ENCODE assay signal across 10 mouse cellular contexts in the genomic region with DNA sequence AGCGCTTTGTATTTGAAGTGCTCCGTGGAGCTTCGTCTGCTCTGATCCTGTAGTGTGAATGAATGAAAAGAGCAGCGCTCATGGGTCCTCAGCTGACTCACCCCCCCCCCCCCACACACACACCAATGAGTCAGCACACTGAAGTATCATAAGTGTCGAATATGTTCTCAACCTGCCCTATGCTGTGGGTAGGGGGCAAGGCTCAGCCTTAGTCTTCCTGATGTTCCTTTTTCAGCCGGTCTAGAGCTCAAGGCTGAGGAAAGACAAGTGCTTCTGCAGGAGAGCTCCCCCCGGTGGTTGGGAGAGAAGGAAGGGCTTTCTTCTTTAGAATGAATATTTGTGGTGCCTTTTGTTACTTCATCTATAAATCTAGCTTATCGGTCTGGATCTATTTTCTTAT. TPM values are rescaled to one million over a fixed set of nuclear protein-coding genes. Genes with fewer than 3 reads are reported as not detected.
DNase-seq lines count a peak whose midpoint lies in the region; ATAC-seq and TF ChIP-seq lines count a peak whose summit lies in the region.
"Had no signal": no experiment of that assay in that cellular context is flagged by ENCODE, and none has a peak within 500 bp of the region (broad histone marks: within the 10 kb centered on the region; RNA-seq: fewer than 3 reads in every experiment).

No protein-coding gene starts in this region.

- no peak for TF ChIP-seq POLR2A in heart, adult 2 months (IDR thresholded peaks at IDR 0.05; ENCODE audit: insufficient read depth, low read depth, low read length)
- TF ChIP-seq POLR2A in kidney, adult 2 months (IDR thresholded peaks at IDR 0.05; ENCODE audit: low read depth, low read length) = no peak

- H3K9me3 ChIP-seq in heart, embryonic 12.5 days (replicated peaks) = no peaks in the 10 kb centered on the region
- H3K9me3 ChIP-seq: heart, embryonic 15.5 days had no signal

- ATAC-seq in heart, embryonic 12.5 days (ENCODE audit: insufficient number of reproducible peaks, low FRiP score) = no peak

- H3K4me1 ChIP-seq in heart, adult 2 months (ENCODE audit: control insufficient read depth, insufficient read depth, low read length) = no peaks in the 10 kb centered on the region
- H3K4me1 ChIP-seq in heart, embryonic 12.5 days (replicated peaks) = no peaks in the 10 kb centered on the region
- H3K4me1 ChIP-seq in kidney, adult 2 months (ENCODE audit: control insufficient read depth, insufficient read depth, low read length) = no peaks in the 10 kb centered on the region
- H3K4me1 ChIP-seq: heart, embryonic 15.5 days had no signal

- H3K27ac ChIP-seq in heart, adult 2 months = no peak overlapping the region
- H3K27ac ChIP-seq in heart, embryonic 12.5 days (ENCODE audit: poor library complexity, severe bottlenecking) = no peak overlapping the region
- no peak overlapping the region for H3K27ac ChIP-seq in kidney, adult 2 months (ENCODE audit: insufficient read depth, low read depth, low read length)
- H3K27ac ChIP-seq: heart, embryonic 15.5 days had no signal

- H3K36me3 ChIP-seq in heart, adult 2 months (ENCODE audit: control insufficient read depth, insufficient read depth, low read length) = no peaks in the 10 kb centered on the region
- no peaks in the 10 kb centered on the region for H3K36me3 ChIP-seq in heart, embryonic 12.5 days
- no peaks in the 10 kb centered on the region for H3K36me3 ChIP-seq in kidney, adult 2 months (ENCODE audit: control insufficient read depth, insufficient read depth, low read length)
- H3K36me3 ChIP-seq: heart, embryonic 15.5 days had no signal

- H3K4me2 ChIP-seq in heart, embryonic 12.5 days = no peak overlapping the region

- WGBS in heart, adult 2 months = 57% methylated on average over 8 of the region's 8 CpGs
- 57% methylated on average over 8 of the region's 8 CpGs for WGBS in heart, embryonic 12.5 days
- 42% methylated on average over 8 of the region's 8 CpGs for WGBS in kidney, adult 2 months

- H3K79me2 ChIP-seq in heart, adult 2 months (replicated peaks; ENCODE audit: control insufficient read depth, insufficient read depth, low read length) = no peaks in the 10 kb centered on the region

- H3K9ac ChIP-seq in heart, adult 2 months (ENCODE audit: low read depth, low read length) = no peak overlapping the region
- no peak overlapping the region for H3K9ac ChIP-seq in heart, embryonic 12.5 days
- H3K9ac ChIP-seq: heart, embryonic 15.5 days had no signal

- TF ChIP-seq EP300 in heart, adult 2 months (IDR thresholded peaks at IDR 0.05; ENCODE audit: insufficient read depth, low read depth, low read length) = no peak

- no peaks in the 10 kb centered on the region for H3K27me3 ChIP-seq in heart, adult 2 months (ENCODE audit: control insufficient read depth, insufficient read depth, low read length)
- H3K27me3 ChIP-seq in heart, embryonic 12.5 days (replicated peaks) = peaks cover 6% of the 10 kb centered on the region; the same call in 1 of the 2 replicates
- H3K27me3 ChIP-seq in kidney, adult 2 months (replicated peaks; ENCODE audit: control insufficient read depth, insufficient read depth, low read length) = no peaks in the 10 kb centered on the region
- H3K27me3 ChIP-seq: heart, embryonic 15.5 days had no signal

- intact Hi-C loops in heart, adult 2 months (cut with DNase I) = loop anchor here (5.0 kb wide), 1 partner anchor 84 kb away; no protein-coding TSS in a partner anchor
- intact Hi-C loops in gastrocnemius, postnatal 14 days (cut with DNase I; ENCODE audit: low total_unique reads) = no loop called here

- DNase-seq in heart, adult 2 months = no peak
- peak; percentile 42 for DNase-seq in 3T3-L1 (ENCODE audit: low read depth, low spot score)
- DNase-seq in adrenal gland, postnatal 36 days = peak; percentile 13 to 49
- peak; percentile 61 for DNase-seq in kidney, adult 2 months
- peak; percentile 38 for DNase-seq in lung, postnatal 14 days
- DNase-seq in gastrocnemius, postnatal 14 days = no peak
- no peak for DNase-seq in ovary, postnatal 14 days (ENCODE audit: low spot score)

- peak; percentile 54 for TF ChIP-seq CTCF in heart, adult 2 months (IDR thresholded peaks at IDR 0.05)
- TF ChIP-seq CTCF in kidney, adult 2 months (conservative IDR thresholded peaks at IDR 0.05; ENCODE audit: insufficient read depth, insufficient read length, low read depth, low read length) = peak; percentile 46; the same call in 1 of the 2 replicates

- no peak overlapping the region for H3K4me3 ChIP-seq in heart, adult 2 months
- no peak overlapping the region for H3K4me3 ChIP-seq in heart, embryonic 12.5 days
- H3K4me3 ChIP-seq in kidney, adult 2 months (ENCODE audit: insufficient read depth, low read depth, low read length) = peak overlapping the region; percentile 28; the same call in 1 of the 2 replicates
- H3K4me3 ChIP-seq: heart, embryonic 15.5 days; myocyte had no signal

RNA-seq across cellular contexts. Expression of a gene that starts 1.1 kb away (rescaled TPM):
- under 1 TPM; 0.27 to 0.37 TPM for total RNA-seq in heart, adult 2 months (2021)
- 0.04 and 0.09 TPM in 2 replicates for polyA plus RNA-seq in heart, adult 2 months (2012; rRNA removed)
- 0.18 and 0.19 TPM in 2 replicates for polyA plus RNA-seq in heart, embryonic 12.5 days (2016; fragmentation: Nextera tagmentation; extraction: Ambion mirVana)
- under 1 TPM; 0.13 to 0.23 TPM for total RNA-seq in adrenal gland, postnatal 36 days (2021)
- 0.62 and 0.72 TPM in 2 replicates for polyA plus RNA-seq in kidney, adult 2 months (2012; rRNA removed)
- not detected for total RNA-seq in gastrocnemius, postnatal 14 days (2021)
- polyA plus RNA-seq: myocyte had no signal

Comparison
In these comparisons a context has a peak if more than half of its experiments do, and no peak if none do; other contexts are left out.
1. DNase-seq: peak in 3T3-L1 (single experiment), adrenal gland, postnatal 36 days (2 of 2), kidney, adult 2 months (single experiment) and lung, postnatal 14 days (single experiment); none in heart, adult 2 months (0 of 2), gastrocnemius, postnatal 14 days (single experiment) and ovary, postnatal 14 days (single experiment).